Mouse (Mus musculus): ENCODE data around the gene Stoml2. TPM values are rescaled to one million over a fixed set of nuclear protein-coding genes. Genes with fewer than 3 reads are reported as not detected.
A peak's percentile ranks its signal among the peaks of the same experiment; 100 is the strongest.

The Stoml2 gene
- total and polyA plus RNA-seq, 2 experiments from 2014 or later: 118 to 256 TPM

- Histone ChIP-seq H3K4me3 (ENCODE audit: low read length) (no peak overlapping the region), H3K4me2 (ENCODE audit: low read depth, low read length) (no peak overlapping the region), H3K4me1 (ENCODE audit: insufficient read depth, low read length) (no peaks in the 10 kb centered on the region), H3K27ac (peak overlapping the region; percentile 84), H3K36me3 (ENCODE audit: insufficient read depth, low read length) (peaks cover 44% of the 10 kb centered on the region), H3K9me3 (ENCODE audit: low read length) (no peaks in the 10 kb centered on the region), H3K9ac (replicated peaks; ENCODE audit: low read length) (no peak overlapping the region), H3K27me3 (ENCODE audit: insufficient read depth, low read length) (no peaks in the 10 kb centered on the region)
- TF ChIP-seq CTCF (IDR thresholded peaks at IDR 0.05; ENCODE audit: low read depth): no peak
- 95% methylated on average over 1 of the region's 1 CpGs for WGBS
- ATAC-seq (no peak), DNase-seq (ENCODE audit: low spot score) (no peak)
Measured at GRCm38 (mm10) chr4:43032501-43032900, 991 bp upstream of the Stoml2 start.

DNA sequence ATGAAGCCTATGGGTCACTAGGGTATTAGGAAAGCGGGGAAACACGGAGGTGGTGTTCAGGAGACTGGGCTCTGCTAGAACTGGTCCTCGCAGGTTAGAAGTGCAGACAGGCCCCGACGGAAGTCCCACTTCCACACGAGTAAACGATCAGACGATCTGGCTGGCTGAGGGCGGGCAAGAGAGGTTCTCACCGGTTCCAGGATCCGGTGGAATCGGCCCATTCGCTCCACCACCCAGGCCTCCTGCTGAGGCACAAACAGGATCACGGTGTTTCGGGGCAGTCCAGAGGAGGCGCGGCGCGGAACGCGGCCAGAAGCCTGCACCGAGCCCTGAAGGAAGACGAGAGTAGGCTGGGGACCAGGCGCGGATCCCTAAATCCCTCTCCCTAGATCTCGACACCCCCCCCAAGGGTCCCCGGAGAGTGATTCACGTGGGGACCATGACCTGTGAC, 705 bp downstream of the Stoml2 start:
- H3K4me1 ChIP-seq (ENCODE audit: insufficient read depth, low read length): no peaks in the 10 kb centered on the region
- DNase-seq (ENCODE audit: low spot score): peak; percentile 35
- TF ChIP-seq CTCF (IDR thresholded peaks at IDR 0.05; ENCODE audit: low read depth): no peak
- H3K4me3 ChIP-seq (ENCODE audit: low read length): peak overlapping the region; percentile 73
- H3K36me3 ChIP-seq (ENCODE audit: insufficient read depth, low read length): peaks cover 41% of the 10 kb centered on the region
- H3K9me3 ChIP-seq (ENCODE audit: low read length): no peaks in the 10 kb centered on the region
- no peaks in the 10 kb centered on the region for H3K27me3 ChIP-seq (ENCODE audit: insufficient read depth, low read length)
- ATAC-seq: peak; percentile 57
- under 1% methylated on average over 28 of the region's 28 CpGs for WGBS
- peak overlapping the region; percentile 78 for H3K9ac ChIP-seq (replicated peaks; ENCODE audit: low read length)
- H3K27ac ChIP-seq: peak overlapping the region; percentile 84
- peak overlapping the region; percentile 68 for H3K4me2 ChIP-seq (ENCODE audit: low read depth, low read length)

DNA sequence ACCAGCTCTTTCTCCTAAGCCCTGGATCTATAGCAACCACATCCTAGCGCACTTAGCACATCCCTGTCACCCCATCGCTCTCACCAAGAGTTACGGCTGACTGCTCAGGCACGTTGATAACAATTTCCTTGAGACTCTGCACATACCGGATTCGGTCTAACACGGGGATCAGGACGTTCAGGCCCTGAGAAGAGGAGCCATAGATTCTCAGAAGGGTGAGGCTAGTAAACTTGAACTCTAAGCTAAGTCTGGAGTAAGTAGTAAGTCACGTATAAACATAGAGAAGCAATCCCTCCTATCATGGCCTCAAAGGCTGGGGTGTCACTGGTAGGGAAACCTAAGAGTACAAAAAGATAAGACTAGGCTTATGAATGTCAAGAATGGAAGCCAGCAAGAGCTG, 1.2 kb downstream of the Stoml2 start:
- H3K9me3 ChIP-seq (ENCODE audit: low read length): no peaks in the 10 kb centered on the region
- H3K4me2 ChIP-seq (ENCODE audit: low read depth, low read length): peak overlapping the region; percentile 68
- peak overlapping the region; percentile 78 for H3K9ac ChIP-seq (replicated peaks; ENCODE audit: low read length)
- DNase-seq (ENCODE audit: low spot score) (no peak), ATAC-seq (no peak)
- H3K4me1 ChIP-seq (ENCODE audit: insufficient read depth, low read length): no peaks in the 10 kb centered on the region
- H3K36me3 ChIP-seq (ENCODE audit: insufficient read depth, low read length): peaks cover 39% of the 10 kb centered on the region
- no peak for TF ChIP-seq CTCF (IDR thresholded peaks at IDR 0.05; ENCODE audit: low read depth)
- H3K4me3 ChIP-seq (ENCODE audit: low read length): peak overlapping the region; percentile 73
- WGBS: 73% methylated on average over 9 of the region's 9 CpGs
- H3K27ac ChIP-seq: peak overlapping the region; percentile 84; the same call in 1 of the 2 replicates
- H3K27me3 ChIP-seq (ENCODE audit: insufficient read depth, low read length): no peaks in the 10 kb centered on the region

- ATAC-seq: no peak
- no peaks in the 10 kb centered on the region for H3K27me3 ChIP-seq (ENCODE audit: insufficient read depth, low read length)
- no peak overlapping the region for H3K4me2 ChIP-seq (ENCODE audit: low read depth, low read length)
- WGBS: 93% methylated on average over 9 of the region's 9 CpGs
- peaks cover 37% of the 10 kb centered on the region for H3K36me3 ChIP-seq (ENCODE audit: insufficient read depth, low read length)
- H3K9me3 ChIP-seq (ENCODE audit: low read length): no peaks in the 10 kb centered on the region
- TF ChIP-seq CTCF (IDR thresholded peaks at IDR 0.05; ENCODE audit: low read depth): no peak
- no peak overlapping the region for H3K9ac ChIP-seq (replicated peaks; ENCODE audit: low read length)
- no peak overlapping the region for H3K27ac ChIP-seq
- DNase-seq (ENCODE audit: low spot score): no peak
- H3K4me1 ChIP-seq (ENCODE audit: insufficient read depth, low read length): peaks cover 3% of the 10 kb centered on the region; the same call in 1 of the 2 replicates
- H3K4me3 ChIP-seq (ENCODE audit: low read length): no peak overlapping the region
Measured at GRCm38 (mm10) chr4:43029749-43030148, 1.8 kb downstream of the Stoml2 start.

DNA sequence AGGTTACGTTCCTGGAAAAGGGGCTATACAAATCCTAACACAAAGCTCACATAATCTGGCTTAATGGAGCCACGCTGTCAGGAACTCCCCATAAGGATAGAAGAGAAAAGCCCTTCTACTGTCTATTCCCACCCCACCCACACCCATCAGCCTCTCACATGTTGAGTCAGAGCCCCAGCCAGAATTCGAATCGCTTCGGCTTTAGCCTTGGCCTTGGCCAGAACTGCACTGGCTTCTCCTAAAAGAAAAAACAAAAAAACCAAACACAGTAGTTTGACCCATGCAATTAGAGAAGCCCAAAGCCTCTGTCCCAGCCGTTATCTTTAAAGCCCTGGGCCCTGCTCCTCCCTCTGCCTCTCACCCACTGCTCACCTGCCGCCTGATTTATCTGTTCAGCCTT, 2.4 kb downstream of the Stoml2 start:
- Histone ChIP-seq H3K27me3 (ENCODE audit: insufficient read depth, low read length) (no peaks in the 10 kb centered on the region), H3K9me3 (ENCODE audit: low read length) (no peaks in the 10 kb centered on the region), H3K9ac (replicated peaks; ENCODE audit: low read length) (no peak overlapping the region), H3K27ac (no peak overlapping the region), H3K36me3 (ENCODE audit: insufficient read depth, low read length) (peaks cover 31% of the 10 kb centered on the region), H3K4me1 (ENCODE audit: insufficient read depth, low read length) (peaks cover 10% of the 10 kb centered on the region), H3K4me3 (ENCODE audit: low read length) (no peak overlapping the region), H3K4me2 (ENCODE audit: low read depth, low read length) (no peak overlapping the region)
- ATAC-seq (no peak), DNase-seq (ENCODE audit: low spot score) (no peak)
- WGBS: 96% methylated on average over 7 of the region's 7 CpGs
- TF ChIP-seq CTCF (IDR thresholded peaks at IDR 0.05; ENCODE audit: low read depth): no peak

DNA sequence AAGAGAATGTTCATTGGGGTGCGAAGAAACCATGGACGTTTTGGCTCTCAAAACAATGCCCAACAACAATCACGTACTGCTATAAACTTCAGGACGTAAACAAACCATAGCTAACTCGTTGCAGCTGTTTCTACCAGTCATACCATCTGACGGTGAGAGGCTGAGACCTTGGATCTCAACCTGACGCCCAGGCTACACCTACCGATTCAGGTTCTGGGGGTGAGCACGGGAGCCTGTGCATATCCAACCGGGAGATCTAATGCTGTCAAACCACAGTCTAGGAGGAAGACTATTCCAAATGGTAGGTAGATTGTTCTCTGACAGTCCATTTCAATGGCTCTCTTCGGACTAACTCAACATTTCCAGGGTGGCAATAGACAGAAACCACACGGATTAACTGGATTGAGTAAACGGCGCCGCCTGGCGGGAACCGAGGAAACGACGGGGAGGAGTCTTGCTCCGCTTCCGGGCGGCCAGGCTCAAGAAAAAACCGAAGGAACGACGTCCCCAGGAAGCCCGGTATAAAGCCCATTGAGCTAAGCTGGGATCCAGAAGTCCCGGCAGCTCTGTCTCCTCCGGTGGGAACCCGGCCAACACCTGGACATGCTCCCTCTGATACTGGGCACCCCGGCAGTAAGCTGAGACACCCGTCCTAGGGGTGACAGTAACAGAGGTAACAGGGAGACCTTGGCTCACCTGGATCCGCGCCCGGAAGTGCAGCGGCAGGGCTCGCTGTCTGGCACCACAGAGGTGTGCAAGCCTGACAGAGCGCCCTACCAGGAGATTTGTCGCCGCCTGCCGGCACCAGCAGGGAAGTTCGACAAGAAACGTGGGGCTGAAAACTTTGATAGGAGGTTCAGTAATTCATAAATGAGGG, 6.2 kb downstream of the Stoml2 start, which contains the start of gene Pigo:
TSS of gene Pigo (minus strand) at position 736 of the 877 bp plus-strand sequence.
- Histone ChIP-seq H3K9me3 (ENCODE audit: low read length) (no peaks in the 10 kb centered on the region), H3K27ac (peak within 1 kb of the TSS; percentile 92), H3K4me3 (ENCODE audit: low read length) (peak within 1 kb of the TSS; percentile 48), H3K27me3 (ENCODE audit: insufficient read depth, low read length) (no peaks in the 10 kb centered on the region), H3K36me3 (ENCODE audit: insufficient read depth, low read length) (peaks cover 42% of the 10 kb centered on the region), H3K9ac (replicated peaks; ENCODE audit: low read length) (peak within 1 kb of the TSS; percentile 50), H3K4me1 (ENCODE audit: insufficient read depth, low read length) (peaks cover 13% of the 10 kb centered on the region), H3K4me2 (ENCODE audit: low read depth, low read length) (peak within 1 kb of the TSS; percentile 75)
- peak; percentile 93 for ATAC-seq
- DNase-seq (ENCODE audit: low spot score): peak; percentile 97
- WGBS: 8% methylated on average over 42 of the region's 42 CpGs
- TF ChIP-seq CTCF (IDR thresholded peaks at IDR 0.05; ENCODE audit: low read depth): peak; percentile 87

Data from hindbrain, postnatal 0 days (tissue).